Mouse (Mus musculus): Measurements from ENCODE around the gene Mospd3. TPM values are rescaled to one million over a fixed set of nuclear protein-coding genes. Genes with fewer than 3 reads are reported as not detected.
A peak's percentile ranks its signal among the peaks of the same experiment; 100 is the strongest.

The Mospd3 gene
- total RNA-seq, 1 experiment = 12.9 TPM

GRCm38 (mm10) chr5:137613550-137613949 is 12.7 kb upstream of the Mospd3 start, which contains the start of gene Pcolce:
Pcolce (minus strand) TSS chr5:137613784.
- H3K4me3 ChIP-seq (ENCODE audit: insufficient read depth in 1 of 2, low read depth in 1 of 2, low read length in 2 of 2, poor library complexity in 1 of 2, severe bottlenecking in 1 of 2) = peak within 1 kb of the TSS in 1 of 2 experiments; percentile 3; a peak in 1 of 4 replicates
- H3K9me3 ChIP-seq (ENCODE audit: control insufficient read depth, insufficient read depth, low read depth, low read length) = no peaks in the 10 kb centered on the region
- TF ChIP-seq MAFK (IDR thresholded peaks at IDR 0.05; ENCODE audit: insufficient read depth, low read depth, low read length) (peak; percentile 80), HCFC1 (IDR thresholded peaks at IDR 0.05; ENCODE audit: borderline replicate concordance, insufficient read depth, low read length) (no peak)
- in situ Hi-C loops (cut with MboI; ENCODE audit: low sequenced_read_pairs in 2 of 2, unreplicated experiment in 2 of 2) = no loop called here
- H3K4me1 ChIP-seq (ENCODE audit: control insufficient read depth in 2 of 2, insufficient read depth in 2 of 2, low read length in 2 of 2, poor library complexity in 1 of 2) = peaks cover 4 to 49% of the 10 kb centered on the region in 2 experiments; a peak in 3 of 4 replicates
- H3K36me3 ChIP-seq (ENCODE audit: control insufficient read depth, insufficient read depth, low read length, poor library complexity, severe bottlenecking) = no peaks in the 10 kb centered on the region
- DNase-seq (ENCODE audit: low read depth, low spot score) = no peak
- peak within 1 kb of the TSS; percentile 60 for H3K9ac ChIP-seq (ENCODE audit: insufficient read depth, low read depth, low read length, poor library complexity, severe bottlenecking)
- H3K27ac ChIP-seq (ENCODE audit: insufficient read depth, low read depth, low read length, poor library complexity, severe bottlenecking) = peak within 1 kb of the TSS; percentile 66

- H3K9me3 ChIP-seq (ENCODE audit: control insufficient read depth, insufficient read depth, low read depth, low read length) = no peaks in the 10 kb centered on the region
- in situ Hi-C loops (cut with MboI; ENCODE audit: low sequenced_read_pairs in 2 of 2, unreplicated experiment in 2 of 2) = no loop called here
- peaks cover 4 to 51% of the 10 kb centered on the region in 2 experiments; a peak in 3 of 4 replicates for H3K4me1 ChIP-seq (ENCODE audit: control insufficient read depth in 2 of 2, insufficient read depth in 2 of 2, low read length in 2 of 2, poor library complexity in 1 of 2)
- no peaks in the 10 kb centered on the region for H3K36me3 ChIP-seq (ENCODE audit: control insufficient read depth, insufficient read depth, low read length, poor library complexity, severe bottlenecking)
- peak overlapping the region; percentile 66 for H3K27ac ChIP-seq (ENCODE audit: insufficient read depth, low read depth, low read length, poor library complexity, severe bottlenecking)
- peak overlapping the region; percentile 60; the same call in 1 of the 2 replicates for H3K9ac ChIP-seq (ENCODE audit: insufficient read depth, low read depth, low read length, poor library complexity, severe bottlenecking)
- DNase-seq (ENCODE audit: low read depth, low spot score) = no peak
- TF ChIP-seq ZNF384 (IDR thresholded peaks at IDR 0.05; ENCODE audit: low read depth, low read length) (no peak), ZC3H11A (IDR thresholded peaks at IDR 0.05; ENCODE audit: borderline replicate concordance, low read depth, low read length) (no peak), CHD2 (IDR thresholded peaks at IDR 0.05; ENCODE audit: low read depth, low read length) (no peak)
- H3K4me3 ChIP-seq (ENCODE audit: insufficient read depth in 1 of 2, low read depth in 1 of 2, low read length in 2 of 2, poor library complexity in 1 of 2, severe bottlenecking in 1 of 2) = peak overlapping the region in 1 of 2 experiments; percentile 3; a peak in 1 of 4 replicates
Measured at GRCm38 (mm10) chr5:137613076-137613475, 12.2 kb upstream of the Mospd3 start.

- in situ Hi-C loops (cut with MboI; ENCODE audit: low sequenced_read_pairs in 2 of 2, unreplicated experiment in 2 of 2) = no loop called here
- Histone ChIP-seq H3K9me3 (ENCODE audit: control insufficient read depth, insufficient read depth, low read depth, low read length) (no peaks in the 10 kb centered on the region), H3K4me3 (ENCODE audit: insufficient read depth in 1 of 2, low read depth in 1 of 2, low read length in 2 of 2, poor library complexity in 1 of 2, severe bottlenecking in 1 of 2) (peak overlapping the region; percentile 63 to 70; a peak in 1 of 4 replicates), H3K36me3 (ENCODE audit: control insufficient read depth, insufficient read depth, low read length, poor library complexity, severe bottlenecking) (peaks cover 9% of the 10 kb centered on the region), H3K27ac (ENCODE audit: insufficient read depth, low read depth, low read length, poor library complexity, severe bottlenecking) (peak overlapping the region; percentile 57; the same call in 1 of the 2 replicates), H3K4me1 (ENCODE audit: control insufficient read depth in 2 of 2, insufficient read depth in 2 of 2, low read length in 2 of 2, poor library complexity in 1 of 2) (peaks cover 4 to 53% of the 10 kb centered on the region in 2 experiments; a peak in 3 of 4 replicates), H3K9ac (ENCODE audit: insufficient read depth, low read depth, low read length, poor library complexity, severe bottlenecking) (peak overlapping the region; percentile 72; the same call in 1 of the 2 replicates)
- DNase-seq (ENCODE audit: low read depth, low spot score) = no peak
- TF ChIP-seq CHD2 (IDR thresholded peaks at IDR 0.05; ENCODE audit: low read depth, low read length) (no peak), ZC3H11A (IDR thresholded peaks at IDR 0.05; ENCODE audit: borderline replicate concordance, low read depth, low read length) (no peak), ZNF384 (IDR thresholded peaks at IDR 0.05; ENCODE audit: low read depth, low read length) (no peak), MAFK (IDR thresholded peaks at IDR 0.05; ENCODE audit: insufficient read depth, low read depth, low read length) (no peak), HCFC1 (IDR thresholded peaks at IDR 0.05; ENCODE audit: borderline replicate concordance, insufficient read depth, low read length) (no peak)
Measured at GRCm38 (mm10) chr5:137611245-137611602, 10.4 kb upstream of the Mospd3 start.

- Histone ChIP-seq H3K9me3 (ENCODE audit: control insufficient read depth, insufficient read depth, low read depth, low read length) (no peaks in the 10 kb centered on the region), H3K27ac (ENCODE audit: insufficient read depth, low read depth, low read length, poor library complexity, severe bottlenecking) (peak overlapping the region; percentile 75), H3K4me3 (ENCODE audit: insufficient read depth in 1 of 2, low read depth in 1 of 2, low read length in 2 of 2, poor library complexity in 1 of 2, severe bottlenecking in 1 of 2) (peak overlapping the region; percentile 63 to 70), H3K36me3 (ENCODE audit: control insufficient read depth, insufficient read depth, low read length, poor library complexity, severe bottlenecking) (peaks cover 11% of the 10 kb centered on the region), H3K4me1 (ENCODE audit: control insufficient read depth in 2 of 2, insufficient read depth in 2 of 2, low read length in 2 of 2, poor library complexity in 1 of 2) (peaks cover 4 to 53% of the 10 kb centered on the region in 2 experiments; a peak in 3 of 4 replicates), H3K9ac (ENCODE audit: insufficient read depth, low read depth, low read length, poor library complexity, severe bottlenecking) (peak overlapping the region; percentile 72; the same call in 1 of the 2 replicates)
- DNase-seq (ENCODE audit: low read depth, low spot score) = no peak
- in situ Hi-C loops (cut with MboI; ENCODE audit: low sequenced_read_pairs in 2 of 2, unreplicated experiment in 2 of 2) = no loop called here
- TF ChIP-seq MAFK (IDR thresholded peaks at IDR 0.05; ENCODE audit: insufficient read depth, low read depth, low read length) (no peak), CHD2 (IDR thresholded peaks at IDR 0.05; ENCODE audit: low read depth, low read length) (no peak), ZC3H11A (IDR thresholded peaks at IDR 0.05; ENCODE audit: borderline replicate concordance, low read depth, low read length) (no peak), ZNF384 (IDR thresholded peaks at IDR 0.05; ENCODE audit: low read depth, low read length) (no peak), HCFC1 (IDR thresholded peaks at IDR 0.05; ENCODE audit: borderline replicate concordance, insufficient read depth, low read length) (no peak)
Measured at GRCm38 (mm10) chr5:137610548-137611244, 9.8 kb upstream of the Mospd3 start.

All from ES-E14 (cell line).